Mouse (Mus musculus): ENCODE data around the gene Trpm3. TPM values are rescaled to one million over a fixed set of nuclear protein-coding genes. Genes with fewer than 3 reads are reported as not detected.

Gene Trpm3
- polyA plus RNA-seq, 1 experiment from 2014 or later: 3.2 TPM

DNA sequence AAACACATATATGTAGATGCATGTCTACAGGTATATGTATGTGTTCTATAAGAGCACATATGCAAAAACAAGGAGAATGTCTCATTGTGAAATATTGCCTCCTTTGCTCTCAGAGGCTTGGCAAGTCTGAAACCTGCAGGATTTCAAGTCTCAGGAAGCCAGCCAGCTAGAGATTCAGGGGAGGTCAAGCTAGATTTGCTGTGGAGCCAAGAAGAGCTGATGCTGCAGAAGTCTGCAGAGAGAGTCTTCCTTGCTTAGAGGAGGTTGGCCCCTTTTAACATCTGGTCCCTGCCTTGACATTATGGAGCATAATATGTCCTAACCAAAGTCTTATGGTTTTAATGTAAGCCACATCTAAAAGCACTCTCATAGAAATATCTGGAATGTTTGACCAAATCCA lies 323.2 kb downstream of the Trpm3 start:
- Histone ChIP-seq H3K9ac (replicated peaks; ENCODE audit: low read length) (no peak overlapping the region), H3K4me1 (ENCODE audit: insufficient read depth, low read length) (no peaks in the 10 kb centered on the region), H3K4me2 (replicated peaks; ENCODE audit: low read depth, low read length) (no peak overlapping the region), H3K27me3 (ENCODE audit: insufficient read depth, low read length) (no peaks in the 10 kb centered on the region), H3K27ac (ENCODE audit: low read length) (no peak overlapping the region), H3K4me3 (ENCODE audit: low read length) (no peak overlapping the region), H3K36me3 (ENCODE audit: insufficient read depth, low read length) (no peaks in the 10 kb centered on the region), H3K9me3 (ENCODE audit: low read length) (no peaks in the 10 kb centered on the region)
- no peak for ATAC-seq (ENCODE audit: low FRiP score, low TSS enrichment)

DNA sequence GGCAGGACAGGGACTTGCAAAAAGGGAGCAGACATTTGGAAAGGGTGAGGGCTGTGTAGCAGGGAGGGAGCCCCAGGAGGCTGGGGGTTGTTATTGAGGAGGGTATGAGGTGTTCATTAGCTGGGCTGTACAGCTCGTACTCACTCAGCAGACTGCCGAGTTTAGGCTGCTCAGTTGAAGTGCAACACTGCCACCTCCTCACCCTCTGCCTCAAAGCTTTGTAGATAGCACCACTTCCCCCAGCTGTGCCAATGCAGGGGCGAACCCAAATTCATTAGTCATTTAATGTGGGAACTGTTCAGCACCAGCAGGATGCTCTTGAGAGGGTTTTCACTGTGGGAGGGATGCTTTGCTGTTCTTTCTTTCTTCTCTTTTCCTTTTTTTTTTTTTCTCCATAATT lies 324.7 kb downstream of the Trpm3 start:
- no peak overlapping the region for H3K4me2 ChIP-seq (replicated peaks; ENCODE audit: low read depth, low read length)
- no peaks in the 10 kb centered on the region for H3K9me3 ChIP-seq (ENCODE audit: low read length)
- no peak overlapping the region for H3K9ac ChIP-seq (replicated peaks; ENCODE audit: low read length)
- H3K4me3 ChIP-seq (ENCODE audit: low read length): no peak overlapping the region
- no peak overlapping the region for H3K27ac ChIP-seq (ENCODE audit: low read length)
- no peaks in the 10 kb centered on the region for H3K4me1 ChIP-seq (ENCODE audit: insufficient read depth, low read length)
- no peaks in the 10 kb centered on the region for H3K27me3 ChIP-seq (ENCODE audit: insufficient read depth, low read length)
- H3K36me3 ChIP-seq (ENCODE audit: insufficient read depth, low read length): no peaks in the 10 kb centered on the region
- 48% methylated on average over 3 of the region's 3 CpGs for WGBS
- no peak for ATAC-seq (ENCODE audit: low FRiP score, low TSS enrichment)

DNA sequence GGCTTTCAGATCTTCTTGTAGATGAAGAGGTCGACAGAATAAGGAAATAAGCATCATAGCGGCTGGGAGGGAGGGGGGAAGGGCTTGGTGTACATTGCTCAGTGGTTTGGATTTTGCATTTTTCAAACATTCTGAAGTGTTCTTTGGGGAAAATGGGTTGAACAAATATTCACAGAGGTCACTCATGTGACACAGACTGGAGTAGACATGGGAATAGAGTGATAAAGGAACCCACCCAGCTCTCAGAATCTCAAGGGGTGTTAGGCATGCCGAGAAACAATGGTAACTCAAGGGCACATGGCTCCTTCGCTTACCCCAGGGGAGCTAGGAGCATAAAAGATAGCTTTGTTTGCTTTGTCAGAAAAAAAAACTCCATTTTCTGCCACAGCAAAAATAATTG lies 330.8 kb downstream of the Trpm3 start:
- H3K9me3 ChIP-seq (ENCODE audit: low read length): no peaks in the 10 kb centered on the region
- no peaks in the 10 kb centered on the region for H3K4me1 ChIP-seq (ENCODE audit: insufficient read depth, low read length)
- H3K27ac ChIP-seq (ENCODE audit: low read length): no peak overlapping the region
- H3K36me3 ChIP-seq (ENCODE audit: insufficient read depth, low read length): no peaks in the 10 kb centered on the region
- no peak overlapping the region for H3K9ac ChIP-seq (replicated peaks; ENCODE audit: low read length)
- no peak for ATAC-seq (ENCODE audit: low FRiP score, low TSS enrichment)
- H3K27me3 ChIP-seq (ENCODE audit: insufficient read depth, low read length): no peaks in the 10 kb centered on the region
- H3K4me3 ChIP-seq (ENCODE audit: low read length): no peak overlapping the region
- WGBS: 83% methylated on average over 4 of the region's 4 CpGs
- H3K4me2 ChIP-seq (replicated peaks; ENCODE audit: low read depth, low read length): no peak overlapping the region

DNA sequence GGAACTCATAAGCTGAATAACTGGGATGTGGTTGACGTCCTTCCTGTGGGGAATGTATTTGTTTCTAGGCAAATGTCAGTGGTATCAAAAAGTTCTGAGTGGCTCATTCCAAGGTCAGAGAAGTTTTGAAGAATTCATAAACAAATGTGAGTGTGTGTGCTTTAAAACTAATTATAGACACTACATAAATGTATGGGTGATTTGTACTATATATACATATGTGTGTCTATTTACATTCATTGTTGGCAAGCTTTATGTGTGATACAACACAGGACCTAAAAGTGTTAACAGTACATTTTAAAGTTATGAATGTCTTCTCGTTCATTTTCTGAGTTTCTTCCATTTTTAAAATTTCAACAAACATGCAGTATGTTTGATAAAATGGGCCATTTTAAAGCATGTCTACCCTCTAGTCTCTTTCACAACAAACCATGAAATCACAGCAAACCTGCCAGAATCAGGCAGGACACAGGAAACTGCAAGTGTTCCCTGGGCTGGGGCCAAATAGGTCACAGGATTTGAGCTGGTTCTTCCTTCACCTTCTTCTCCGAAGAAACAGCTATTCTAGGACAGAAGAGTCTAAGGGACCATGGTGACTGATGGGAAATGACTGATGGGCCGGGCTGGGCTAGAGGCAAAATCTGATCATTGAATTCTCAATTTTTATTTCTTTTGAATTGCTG lies 334.3 kb downstream of the Trpm3 start:
- ATAC-seq (ENCODE audit: low FRiP score, low TSS enrichment): no peak

DNA sequence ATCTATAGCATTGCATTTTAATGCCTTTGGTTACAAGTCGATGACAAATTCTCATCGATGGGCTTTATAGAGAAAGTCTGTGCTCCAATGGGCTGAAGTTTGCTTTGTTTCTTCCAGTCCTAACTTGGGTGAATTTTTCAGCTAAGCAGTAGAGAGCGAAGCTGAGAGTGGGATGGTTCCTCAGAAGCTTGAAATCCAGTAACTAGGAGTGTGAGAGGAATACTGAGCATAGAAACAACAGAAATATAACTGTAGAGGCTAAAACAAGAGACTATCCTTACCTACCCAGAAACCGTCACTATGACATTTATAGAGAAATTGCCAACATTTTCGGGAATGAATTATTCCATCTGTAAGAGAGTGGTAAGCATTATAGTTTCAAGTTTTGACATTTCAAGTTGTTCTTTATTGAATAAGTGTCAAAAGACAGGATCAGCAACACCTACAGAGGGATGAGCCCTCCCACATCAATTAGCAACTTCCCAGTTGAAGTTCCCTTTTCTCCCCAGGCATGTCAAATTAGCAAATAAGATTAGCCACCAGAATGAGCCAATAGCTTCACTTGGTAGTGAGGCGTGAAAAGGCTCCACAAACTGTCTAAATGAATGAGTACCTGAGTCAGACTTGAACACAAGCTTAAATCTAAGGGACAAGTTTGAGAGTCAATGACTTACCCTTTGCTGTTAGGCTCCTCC lies 339.6 kb downstream of the Trpm3 start:
- Histone ChIP-seq H3K36me3 (ENCODE audit: insufficient read depth, low read length) (no peaks in the 10 kb centered on the region), H3K9me3 (ENCODE audit: low read length) (no peaks in the 10 kb centered on the region), H3K9ac (replicated peaks; ENCODE audit: low read length) (no peak overlapping the region), H3K4me1 (ENCODE audit: insufficient read depth, low read length) (no peaks in the 10 kb centered on the region), H3K27me3 (ENCODE audit: insufficient read depth, low read length) (no peaks in the 10 kb centered on the region), H3K4me2 (replicated peaks; ENCODE audit: low read depth, low read length) (no peak overlapping the region), H3K4me3 (ENCODE audit: low read length) (no peak overlapping the region), H3K27ac (ENCODE audit: low read length) (no peak overlapping the region)
- ATAC-seq (ENCODE audit: low FRiP score, low TSS enrichment): no peak
- 93% methylated on average over 6 of the region's 6 CpGs for WGBS

More for the DNA sequence above, 334.3 kb downstream of the Trpm3 start:
- Histone ChIP-seq H3K4me1 (ENCODE audit: insufficient read depth, low read length) (no peaks in the 10 kb centered on the region), H3K4me2 (replicated peaks; ENCODE audit: low read depth, low read length) (no peak overlapping the region), H3K9ac (replicated peaks; ENCODE audit: low read length) (no peak overlapping the region), H3K27ac (ENCODE audit: low read length) (no peak overlapping the region), H3K36me3 (ENCODE audit: insufficient read depth, low read length) (no peaks in the 10 kb centered on the region), H3K4me3 (ENCODE audit: low read length) (no peak overlapping the region), H3K27me3 (ENCODE audit: insufficient read depth, low read length) (no peaks in the 10 kb centered on the region), H3K9me3 (ENCODE audit: low read length) (no peaks in the 10 kb centered on the region)
- 78% methylated on average over 4 of the region's 4 CpGs for WGBS

DNA sequence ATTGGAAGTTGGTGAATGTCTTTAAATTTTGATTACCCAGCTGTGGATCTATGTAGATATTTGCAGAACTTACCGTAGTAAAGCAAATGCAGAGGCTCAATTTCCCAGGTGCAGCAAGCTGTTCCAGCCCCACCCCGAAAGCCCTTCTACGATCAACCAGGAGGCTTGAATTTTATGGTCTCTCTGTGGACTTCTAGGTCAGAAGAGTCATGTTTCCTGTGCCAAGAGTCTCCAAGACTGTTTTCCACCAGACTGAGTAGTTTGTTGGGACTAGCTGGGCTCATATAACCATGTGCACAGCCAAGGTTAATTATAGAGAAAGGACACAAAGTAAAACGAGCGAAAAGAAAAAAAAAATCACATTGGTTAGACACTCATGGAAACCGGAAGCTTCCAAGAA lies 364.6 kb downstream of the Trpm3 start:
- no peaks in the 10 kb centered on the region for H3K27me3 ChIP-seq (ENCODE audit: insufficient read depth, low read length)
- 37% methylated on average over 6 of the region's 6 CpGs for WGBS
- ATAC-seq (ENCODE audit: low FRiP score, low TSS enrichment): no peak
- no peak overlapping the region for H3K27ac ChIP-seq (ENCODE audit: low read length)
- H3K4me1 ChIP-seq (ENCODE audit: insufficient read depth, low read length): 0 out of 2 replicates have a peak, but pooled peaks cover 3% of the 10 kb centered on the region
- H3K36me3 ChIP-seq (ENCODE audit: insufficient read depth, low read length): no peaks in the 10 kb centered on the region
- no peak overlapping the region for H3K4me3 ChIP-seq (ENCODE audit: low read length)
- H3K9ac ChIP-seq (replicated peaks; ENCODE audit: low read length): no peak overlapping the region
- H3K4me2 ChIP-seq (replicated peaks; ENCODE audit: low read depth, low read length): no peak overlapping the region
- H3K9me3 ChIP-seq (ENCODE audit: low read length): no peaks in the 10 kb centered on the region

DNA sequence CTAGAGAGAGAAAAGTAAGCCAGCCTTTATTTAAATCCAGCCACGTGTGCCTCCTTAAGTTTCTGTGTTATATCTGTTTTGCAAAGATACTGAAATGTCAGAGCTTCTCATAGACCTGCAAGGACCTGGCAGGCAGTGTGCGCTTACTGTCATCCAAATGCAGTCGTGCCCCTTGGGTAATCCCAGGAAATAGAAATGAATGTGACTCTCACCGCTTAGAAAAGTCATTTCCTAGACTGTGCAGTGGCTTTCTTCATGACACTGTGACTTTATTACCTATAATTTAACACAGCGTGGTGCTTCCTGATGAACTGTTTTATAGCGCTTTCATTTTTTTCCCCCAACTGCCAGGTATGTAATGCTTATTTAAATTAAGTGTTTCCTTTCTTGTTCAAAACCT lies 379.7 kb downstream of the Trpm3 start:
- no peaks in the 10 kb centered on the region for H3K36me3 ChIP-seq (ENCODE audit: insufficient read depth, low read length)
- H3K27ac ChIP-seq (ENCODE audit: low read length): no peak overlapping the region
- WGBS: 61% methylated on average over 6 of the region's 6 CpGs
- no peaks in the 10 kb centered on the region for H3K27me3 ChIP-seq (ENCODE audit: insufficient read depth, low read length)
- H3K4me1 ChIP-seq (ENCODE audit: insufficient read depth, low read length): no peaks in the 10 kb centered on the region
- ATAC-seq (ENCODE audit: low FRiP score, low TSS enrichment): no peak
- H3K4me3 ChIP-seq (ENCODE audit: low read length): no peak overlapping the region
- H3K9me3 ChIP-seq (ENCODE audit: low read length): no peaks in the 10 kb centered on the region
- no peak overlapping the region for H3K4me2 ChIP-seq (replicated peaks; ENCODE audit: low read depth, low read length)
- no peak overlapping the region for H3K9ac ChIP-seq (replicated peaks; ENCODE audit: low read length)

DNA sequence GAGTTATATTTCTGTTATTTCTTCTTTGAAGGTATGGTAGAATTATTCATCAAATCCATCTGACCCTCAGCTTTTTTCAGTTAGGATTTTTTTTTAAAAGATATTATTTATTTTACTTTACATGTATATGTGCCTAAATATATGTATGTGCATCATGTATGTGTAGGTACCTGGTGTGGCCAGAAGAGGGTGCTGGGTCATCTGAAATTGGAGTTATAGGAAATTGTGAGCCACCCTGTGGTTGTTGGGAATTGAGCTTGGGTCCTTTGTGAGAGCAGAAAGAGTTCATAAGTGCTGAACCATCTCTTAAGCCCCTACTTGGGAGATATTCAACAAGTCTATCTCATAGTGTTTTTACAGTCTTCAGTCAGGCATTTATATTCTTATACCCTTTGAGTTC lies 389.1 kb downstream of the Trpm3 start:
- ATAC-seq (ENCODE audit: low FRiP score, low TSS enrichment): no peak
- H3K4me1 ChIP-seq (ENCODE audit: insufficient read depth, low read length): no peaks in the 10 kb centered on the region
- H3K27me3 ChIP-seq (ENCODE audit: insufficient read depth, low read length): no peaks in the 10 kb centered on the region
- no peak overlapping the region for H3K27ac ChIP-seq (ENCODE audit: low read length)
- no peak overlapping the region for H3K9ac ChIP-seq (replicated peaks; ENCODE audit: low read length)
- no peak overlapping the region for H3K4me2 ChIP-seq (replicated peaks; ENCODE audit: low read depth, low read length)
- no peak overlapping the region for H3K4me3 ChIP-seq (ENCODE audit: low read length)
- H3K9me3 ChIP-seq (ENCODE audit: low read length): no peaks in the 10 kb centered on the region
- no peaks in the 10 kb centered on the region for H3K36me3 ChIP-seq (ENCODE audit: insufficient read depth, low read length)

DNA sequence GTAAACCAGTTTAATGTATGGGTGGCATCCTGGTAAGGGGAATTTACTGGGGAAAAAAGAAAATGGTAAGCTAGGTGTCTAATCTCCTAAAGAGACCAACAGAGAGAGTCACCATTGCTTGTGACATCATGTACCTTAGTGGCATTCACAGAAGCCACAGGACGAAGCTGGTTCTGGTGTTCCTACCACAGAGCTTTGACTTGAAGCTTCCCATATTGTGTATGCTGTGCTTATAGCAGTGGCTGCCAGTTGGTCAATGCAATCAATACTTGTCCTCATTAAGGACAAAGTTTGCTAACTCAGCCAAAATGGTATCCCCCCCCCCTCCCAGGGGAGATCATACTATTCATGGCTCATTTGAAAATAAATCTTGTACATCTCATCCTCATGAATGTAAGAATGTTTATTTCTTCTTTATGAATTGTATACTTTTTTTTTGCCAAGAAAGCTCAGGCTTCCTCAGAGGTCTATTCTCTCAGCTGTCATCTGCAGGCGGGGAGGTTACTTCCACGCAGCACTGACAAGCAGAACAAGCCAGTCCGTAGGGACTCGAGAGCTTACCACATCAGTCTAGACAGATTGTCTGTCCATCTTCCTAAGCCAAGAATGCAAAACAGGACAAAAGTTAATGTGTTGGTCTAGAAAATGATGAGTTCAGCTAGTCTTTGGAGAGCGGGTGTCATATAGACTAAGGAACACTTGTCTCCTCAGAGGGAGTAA lies 404.3 kb downstream of the Trpm3 start:
- Histone ChIP-seq H3K4me3 (ENCODE audit: low read length) (no peak overlapping the region), H3K4me1 (ENCODE audit: insufficient read depth, low read length) (no peaks in the 10 kb centered on the region), H3K27me3 (ENCODE audit: insufficient read depth, low read length) (no peaks in the 10 kb centered on the region), H3K27ac (ENCODE audit: low read length) (no peak overlapping the region), H3K4me2 (replicated peaks; ENCODE audit: low read depth, low read length) (no peak overlapping the region), H3K9me3 (ENCODE audit: low read length) (no peaks in the 10 kb centered on the region), H3K36me3 (ENCODE audit: insufficient read depth, low read length) (no peaks in the 10 kb centered on the region), H3K9ac (replicated peaks; ENCODE audit: low read length) (no peak overlapping the region)
- 83% methylated on average over 6 of the region's 6 CpGs for WGBS
- no peak for ATAC-seq (ENCODE audit: low FRiP score, low TSS enrichment)

DNA sequence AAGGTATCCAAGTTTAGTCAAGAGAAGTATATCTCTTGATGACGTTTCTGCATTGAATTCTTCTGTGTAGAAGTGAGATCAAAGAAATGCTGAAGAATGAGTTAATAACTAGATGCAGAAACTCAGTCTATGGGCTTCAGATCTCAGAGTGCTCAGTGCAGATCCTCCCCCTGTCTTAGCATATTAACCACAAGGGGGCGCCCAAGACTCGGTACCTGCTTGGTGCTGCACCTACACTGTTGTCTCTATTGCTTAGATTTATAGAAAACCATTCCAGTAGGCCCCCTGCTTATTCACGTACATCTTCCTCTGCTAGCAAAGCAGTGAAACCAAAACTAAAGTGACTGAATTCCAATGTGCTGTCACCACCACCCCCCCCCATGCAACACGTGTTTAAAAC lies 413.3 kb downstream of the Trpm3 start:
- WGBS: 28% methylated on average over 5 of the region's 5 CpGs
- H3K9me3 ChIP-seq (ENCODE audit: low read length): no peaks in the 10 kb centered on the region
- no peak overlapping the region for H3K9ac ChIP-seq (replicated peaks; ENCODE audit: low read length)

More for the DNA sequence above, 413.3 kb downstream of the Trpm3 start:
- ATAC-seq (ENCODE audit: low FRiP score, low TSS enrichment): 0 out of 2 replicates have a peak, but pooled peaks have one; percentile 63
- H3K36me3 ChIP-seq (ENCODE audit: insufficient read depth, low read length): no peaks in the 10 kb centered on the region
- no peak overlapping the region for H3K4me2 ChIP-seq (replicated peaks; ENCODE audit: low read depth, low read length)
- no peaks in the 10 kb centered on the region for H3K27me3 ChIP-seq (ENCODE audit: insufficient read depth, low read length)
- H3K4me3 ChIP-seq (ENCODE audit: low read length): no peak overlapping the region
- H3K4me1 ChIP-seq (ENCODE audit: insufficient read depth, low read length): 0 out of 2 replicates have a peak, but pooled peaks cover 5% of the 10 kb centered on the region
- H3K27ac ChIP-seq (ENCODE audit: low read length): no peak overlapping the region

Data from kidney, embryonic 16.5 days (tissue).